Mouse (Mus musculus): ENCODE data around the gene Zfp763.
A peak's percentile ranks its signal among the peaks of the same experiment; 100 is the strongest.
"Not testable (repeated sequence)": the region's sequence is repeated elsewhere in the genome, so short reads cannot be mapped to it uniquely, and the experiment has no call there.

Zfp763 gene

DNA sequence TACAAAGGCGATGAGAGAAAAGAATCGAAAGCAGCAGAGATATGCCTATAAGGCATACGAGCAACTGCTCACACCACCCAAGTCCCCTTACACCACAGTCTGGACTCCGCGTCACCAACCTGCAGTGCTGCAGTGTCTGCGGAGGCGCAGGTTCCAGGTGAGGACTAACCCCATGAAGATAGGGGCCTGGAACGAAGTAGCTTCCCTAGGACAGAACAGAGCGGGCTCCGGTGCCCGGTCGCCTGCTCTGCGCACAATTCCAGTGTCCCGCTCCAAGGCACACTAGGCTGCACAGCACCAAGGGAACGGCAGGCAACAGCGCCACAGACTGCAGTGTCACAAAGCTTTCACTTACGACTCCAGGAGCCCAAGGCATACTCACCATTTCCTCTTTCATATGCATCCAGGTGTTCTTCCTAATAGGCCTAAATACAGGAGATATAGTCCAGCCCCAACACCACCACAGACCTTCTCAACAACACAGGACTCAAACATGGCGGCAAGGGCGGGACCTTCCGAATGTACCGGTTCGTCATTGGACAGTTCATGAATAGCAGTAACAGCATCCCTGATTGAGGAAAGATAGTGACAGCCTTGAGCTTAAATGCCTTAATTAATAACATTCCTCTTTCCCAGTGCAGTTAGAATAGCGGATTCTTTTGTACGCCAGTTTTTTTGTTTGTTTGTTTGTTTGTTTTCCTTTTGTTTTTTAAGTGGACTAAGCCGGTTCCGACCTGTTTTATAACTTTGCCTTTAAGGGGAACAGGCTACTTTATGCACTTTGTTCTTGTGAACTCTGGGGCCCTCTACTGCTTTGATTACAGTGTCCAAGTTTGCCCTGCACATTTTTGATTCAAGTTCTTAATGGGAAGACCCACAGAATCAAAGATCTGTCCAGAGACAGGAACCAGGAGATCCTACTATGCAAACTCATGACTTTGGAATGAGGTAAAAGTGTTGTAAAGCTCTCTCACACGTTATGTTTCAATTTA, at the start of gene Zfp763:
Gene Zfp763 (minus strand): TSS at position 503 of the 992 bp plus-strand sequence.
- DNase-seq (ENCODE audit: extremely low spot score, low read depth, low spot score) = peak; percentile 79

DNA sequence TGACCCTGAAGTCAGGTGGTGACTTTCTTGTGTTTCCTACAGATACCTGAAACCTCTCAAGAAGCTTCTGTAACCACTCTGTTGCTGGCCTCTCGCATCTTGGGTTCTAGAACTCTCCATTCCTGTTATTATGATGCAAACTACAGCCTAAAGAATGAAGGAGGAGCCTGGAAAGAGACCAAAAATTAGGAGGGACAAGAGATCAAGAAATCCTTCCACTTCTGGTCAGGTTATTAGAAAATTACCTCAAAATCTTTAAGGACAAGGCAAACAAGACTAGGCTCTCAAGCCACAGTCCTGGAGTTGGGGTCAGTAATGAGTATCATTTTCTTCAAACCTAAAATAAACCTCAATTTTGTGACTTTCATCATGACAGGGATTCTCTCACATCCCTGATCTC, 34.8 kb upstream of the Zfp763 start, which contains the start of gene 4921501E09Rik:
Gene 4921501E09Rik (minus strand): TSS at position 101 of the 400 bp plus-strand sequence.
- DNase-seq (ENCODE audit: extremely low spot score, low read depth, low spot score) = no peak

DNA sequence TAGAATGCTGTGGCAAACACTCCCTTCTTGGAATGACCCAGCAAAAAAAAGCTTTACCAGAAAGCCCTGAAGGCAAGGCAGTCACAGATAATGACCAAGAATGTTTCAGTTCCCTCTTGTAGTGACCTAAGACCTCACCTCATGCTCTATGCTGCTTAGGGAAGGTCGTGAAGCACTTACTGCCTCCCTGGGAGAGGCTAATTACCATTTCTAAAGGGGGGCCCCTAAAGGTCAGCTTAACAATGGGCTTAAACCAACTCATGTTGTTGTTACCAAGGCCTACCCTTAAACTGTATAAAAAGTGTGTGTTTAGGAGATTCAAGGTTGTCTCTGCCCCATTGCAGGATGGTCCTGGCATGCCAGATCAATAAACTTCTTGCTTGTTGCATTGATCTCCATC, 29.8 kb upstream of the Zfp763 start:
- DNase-seq (ENCODE audit: extremely low spot score, low read depth, low spot score) = no peak

DNA sequence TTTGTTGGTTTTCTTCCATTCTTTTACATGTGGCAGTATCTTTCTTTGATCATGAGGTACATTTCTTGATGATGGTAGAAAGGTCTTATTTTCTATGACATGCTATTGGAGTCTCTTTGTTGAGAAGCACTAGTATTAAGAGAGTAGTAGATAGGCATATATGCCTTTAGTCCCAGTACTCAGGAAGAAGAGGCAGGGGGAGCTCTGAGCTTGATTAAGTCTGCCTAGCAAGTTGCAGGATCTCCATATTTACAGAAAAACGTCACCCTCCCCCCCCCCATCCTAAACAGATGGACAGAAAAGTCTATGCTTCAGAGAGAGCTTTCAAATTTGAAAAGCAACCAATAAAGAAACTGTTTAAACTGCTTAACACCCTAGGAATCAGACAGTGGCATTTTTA, 25.6 kb upstream of the Zfp763 start:
- no peak for DNase-seq (ENCODE audit: extremely low spot score, low read depth, low spot score)

DNA sequence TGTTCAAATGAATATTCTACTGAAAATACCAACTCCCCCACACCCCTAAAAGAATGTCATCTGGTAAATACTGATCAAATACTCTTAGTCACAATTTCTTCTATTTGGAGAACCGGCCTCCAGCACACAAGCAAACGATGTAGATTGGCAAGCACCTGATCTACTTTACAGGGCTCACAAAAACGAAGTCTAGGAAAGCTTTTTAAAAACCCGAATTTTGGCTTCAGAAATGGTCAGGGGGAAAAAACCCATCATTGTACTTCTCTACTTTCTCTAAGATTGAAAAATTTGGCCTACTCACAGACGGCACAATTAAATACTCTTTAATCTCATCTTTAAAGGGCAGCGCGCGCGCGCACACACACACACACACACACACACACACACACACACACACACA, 826 bp downstream of the Zfp763 start:
- DNase-seq (ENCODE audit: extremely low spot score, low read depth, low spot score) = no peak

DNA sequence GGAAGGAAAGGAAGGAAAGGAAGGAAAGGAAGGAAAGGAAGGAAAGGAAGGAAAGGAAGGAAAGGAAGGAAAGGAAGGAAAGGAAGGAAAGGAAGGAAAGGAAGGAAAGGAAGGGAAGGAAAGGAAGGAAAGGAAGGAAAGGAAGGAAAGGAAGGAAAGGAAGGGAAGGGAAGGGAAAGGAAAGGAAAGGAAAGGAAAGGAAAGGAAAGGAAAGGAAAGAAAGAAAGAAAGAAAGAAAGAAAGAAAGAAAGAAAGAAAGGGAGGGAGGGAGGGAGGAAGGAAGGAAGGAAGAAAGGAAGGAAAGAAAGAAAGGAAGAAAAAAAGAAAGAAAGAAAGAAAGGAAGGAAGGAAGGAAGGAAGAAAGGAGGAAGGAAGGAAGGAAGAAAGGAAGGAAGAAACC, 12.8 kb downstream of the Zfp763 start:
- DNase-seq (ENCODE audit: extremely low spot score, low read depth, low spot score) = not testable (repeated sequence)

DNA sequence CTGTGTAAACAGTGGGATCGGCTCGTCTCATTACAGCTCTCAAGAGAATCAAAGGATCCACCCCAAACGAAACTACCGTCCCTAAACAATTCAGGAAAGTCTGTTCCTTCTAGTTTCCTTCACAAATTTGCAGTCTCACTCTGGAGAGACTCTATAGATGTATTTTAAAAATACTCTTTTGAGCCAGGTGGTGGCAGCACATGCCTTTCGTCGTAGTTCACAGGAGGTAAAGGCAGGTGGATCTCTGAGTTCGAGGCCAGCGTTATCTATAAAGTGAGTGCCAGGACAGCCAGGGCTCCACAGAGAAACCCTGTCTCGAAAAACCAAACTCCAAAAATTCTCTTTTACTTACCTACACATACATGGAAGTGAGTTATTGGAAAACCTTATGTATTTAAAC, 24.9 kb downstream of the Zfp763 start:
- no peak for DNase-seq (ENCODE audit: extremely low spot score, low read depth, low spot score)

DNA sequence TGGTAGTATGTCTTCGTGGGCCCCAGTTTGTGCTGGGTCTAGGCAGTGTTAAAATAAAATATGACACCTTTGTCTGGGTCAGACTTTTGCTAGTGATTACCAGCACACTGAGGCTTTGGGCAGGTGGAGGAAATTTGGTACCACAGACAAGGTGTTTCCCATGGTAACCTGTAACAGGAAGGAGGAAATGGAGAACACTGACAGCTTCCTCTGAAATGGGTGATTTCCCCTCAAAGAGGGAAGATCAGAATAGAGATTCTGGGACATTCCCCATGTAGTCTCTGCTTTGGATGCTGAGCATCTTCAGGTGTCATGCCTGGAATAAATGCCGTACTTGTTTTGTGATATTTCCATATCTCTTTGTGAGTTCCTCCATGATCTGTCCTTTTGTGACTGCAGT, 34.7 kb downstream of the Zfp763 start:
- no peak for DNase-seq (ENCODE audit: extremely low spot score, low read depth, low spot score)

DNA sequence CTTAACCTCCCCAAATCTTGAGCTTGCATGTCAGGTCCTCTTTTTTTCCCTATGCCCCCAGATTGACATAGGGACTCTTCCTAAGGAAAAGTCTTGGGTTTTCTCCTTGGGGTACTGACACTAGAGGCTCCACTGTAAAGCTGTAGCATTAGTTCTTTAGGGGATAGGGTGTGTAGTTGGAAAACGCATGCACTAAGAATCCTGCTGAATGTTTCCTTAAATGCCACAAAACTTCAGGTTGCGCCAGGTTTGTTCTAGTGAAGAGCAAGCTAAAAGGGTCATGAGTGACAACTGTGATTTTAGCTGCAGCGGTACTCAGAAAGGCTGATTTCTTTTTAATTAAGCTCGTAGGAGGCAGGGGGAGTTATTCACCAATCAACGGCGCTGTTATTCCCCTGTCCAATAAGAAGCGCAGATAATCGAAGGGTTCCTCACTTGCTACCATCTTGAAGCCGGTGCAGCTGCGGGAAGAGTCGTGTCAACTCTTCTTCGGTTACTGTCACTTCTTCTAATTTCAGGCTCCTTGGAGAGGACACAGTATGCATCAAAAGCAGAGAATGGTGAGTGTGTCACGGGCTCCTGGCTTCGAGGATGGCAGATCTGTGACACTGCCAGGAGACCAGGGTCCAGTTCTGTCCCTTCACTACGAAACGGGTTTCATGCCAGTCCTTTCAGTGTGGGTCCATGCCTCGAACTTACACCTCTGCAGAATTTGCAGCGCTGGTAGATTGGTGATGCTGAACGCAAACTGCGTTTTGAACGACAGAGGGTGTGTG, 40.3 kb downstream of the Zfp763 start, which contains the start of gene Zfp952:
Gene Zfp952 (plus strand): TSS at position 431 of the 776 bp plus-strand sequence.
- peak; percentile 87 for DNase-seq (ENCODE audit: extremely low spot score, low read depth, low spot score)

DNA sequence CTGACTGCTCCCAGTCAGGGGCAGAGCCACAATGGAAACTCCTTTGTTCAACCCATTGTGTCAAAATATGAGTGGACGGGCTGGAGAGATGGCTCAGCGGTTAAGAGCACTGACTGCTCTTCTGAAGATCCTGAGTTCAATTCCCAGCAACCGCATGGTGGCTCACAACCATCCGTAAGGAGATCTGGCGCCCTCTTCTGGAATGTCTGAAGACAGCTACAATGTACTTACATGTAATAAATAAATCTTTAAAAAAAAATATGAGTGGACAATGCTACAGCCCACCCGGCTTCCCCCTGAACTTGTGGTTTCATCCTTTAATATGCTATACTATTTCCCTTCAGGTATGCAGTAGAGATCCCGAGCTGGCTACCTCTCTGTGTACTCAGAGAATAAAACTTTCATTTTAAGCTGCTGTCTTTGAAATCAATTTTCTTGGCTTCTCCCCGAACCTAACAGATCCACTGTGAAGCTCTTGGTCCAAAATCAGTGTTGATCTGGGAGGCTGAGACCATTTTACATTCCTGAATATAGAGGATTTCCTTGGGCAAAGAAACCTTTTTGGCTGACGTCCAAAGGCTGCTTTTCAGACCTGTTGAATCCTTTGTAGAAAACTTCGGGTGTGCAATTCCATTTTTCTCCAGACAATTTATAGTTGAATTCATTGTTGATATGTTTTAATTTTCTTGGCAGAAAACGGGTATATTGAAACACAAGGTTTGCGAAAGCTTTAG, 41.1 kb downstream of the Zfp763 start:
- DNase-seq (ENCODE audit: extremely low spot score, low read depth, low spot score) = no peak

DNA sequence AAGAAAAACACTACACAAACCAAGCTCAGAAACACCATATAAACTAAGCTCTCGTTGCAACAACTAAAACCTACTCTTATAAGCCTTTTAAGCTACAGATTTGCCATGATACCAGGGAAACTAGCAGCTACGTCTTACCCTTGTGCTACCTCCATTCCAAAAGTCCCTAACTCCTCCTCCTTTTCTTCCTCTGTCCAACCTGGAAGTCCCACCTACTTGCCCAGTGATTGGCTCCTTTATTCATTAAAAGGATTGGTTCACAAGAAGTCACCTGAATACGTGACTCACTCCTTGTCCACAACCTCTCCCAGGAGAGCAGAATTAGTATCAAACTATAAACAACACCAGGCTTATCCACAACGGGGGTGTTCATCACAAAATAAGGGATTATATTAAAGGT, 46.9 kb downstream of the Zfp763 start:
- DNase-seq (ENCODE audit: extremely low spot score, low read depth, low spot score) = no peak

DNA sequence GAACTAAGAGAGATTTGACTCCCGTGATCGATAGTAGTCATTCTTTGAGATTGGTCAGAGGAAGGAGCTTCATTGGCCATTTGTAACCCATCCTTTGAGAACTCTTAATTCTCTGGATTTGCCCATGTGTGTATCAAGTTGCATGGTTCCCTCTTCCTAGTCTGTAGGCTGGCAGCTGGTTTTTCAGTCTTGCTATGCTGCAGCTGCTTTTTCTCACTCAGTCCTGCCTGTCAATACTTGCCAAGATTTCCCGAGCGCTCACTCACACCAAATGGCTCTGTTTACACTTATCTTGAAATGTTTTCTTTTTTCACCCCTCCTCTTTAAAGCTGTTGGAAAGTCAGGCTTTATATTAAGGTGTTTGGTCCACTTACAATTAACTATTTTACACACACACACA, 51.8 kb downstream of the Zfp763 start:
- DNase-seq (ENCODE audit: extremely low spot score, low read depth, low spot score) = no peak
